Mouse (Mus musculus) forebrain, embryonic 15.5 days (tissue): ENCODE measurements around the gene Parm1. TPM values are rescaled to one million over a fixed set of nuclear protein-coding genes. Genes with fewer than 3 reads are reported as not detected.

Experiments used
- ATAC-seq: fragments of 200-750 bp; cut with Nextera tagmentation; replicated peaks from 2 replicates; pipeline ENCODE4 v1.8.0; 2017; ENCODE audit warnings: mild to moderate bottlenecking, moderate TSS enrichment, moderate library complexity
- H3K27ac ChIP-seq: fragments of 300-500 bp; sonication (generic); replicated peaks from 2 replicates; pipeline ENCODE4 v1.5.1; 2015; ENCODE audit warnings: mild to moderate bottlenecking, inconsistent platforms
- H3K27me3 ChIP-seq: fragments of 300-500 bp; sonication (generic); 2 replicates; pipeline ENCODE4 v1.6.1; 2015; ENCODE audit warnings: inconsistent platforms
- H3K36me3 ChIP-seq: fragments of 300-500 bp; sonication (generic); 2 replicates; pipeline ENCODE4 v1.6.1; 2015; ENCODE audit warnings: mild to moderate bottlenecking, inconsistent platforms
- H3K4me1 ChIP-seq: fragments of 300-500 bp; sonication (generic); 2 replicates; pipeline ENCODE4 v1.6.1; 2015; ENCODE audit warnings: inconsistent platforms
- H3K4me2 ChIP-seq: fragments of 300-500 bp; sonication (generic); replicated peaks from 2 replicates; pipeline ENCODE4 v1.6.1; 2015; ENCODE audit warnings: mild to moderate bottlenecking, inconsistent platforms
- H3K4me3 ChIP-seq: fragments of 300-500 bp; sonication (generic); 2 replicates; pipeline ENCODE4 v1.5.1; 2015; ENCODE audit warnings: mild to moderate bottlenecking, inconsistent platforms
- H3K9ac ChIP-seq: fragments of 300-500 bp; sonication (generic); replicated peaks from 2 replicates; pipeline ENCODE4 v1.6.1; 2015; ENCODE audit warnings: mild to moderate bottlenecking, inconsistent platforms
- H3K9me3 ChIP-seq: fragments of 300-500 bp; sonication (generic); 2 replicates; pipeline ENCODE4 v1.6.1; 2016; ENCODE audit warnings: inconsistent platforms
- WGBS: fragments of 180-500 bp; shearing (Covaris S2); methylation state at CpG from one replicate; pipeline ENCODE4 v1.1.7; 2015; ENCODE audit warnings: mixed read lengths; 5-methylcytosine and 5-hydroxymethylcytosine counted together
- polyA plus RNA-seq: library from polyadenylated mRNA; unstranded; fragments of >200 nt; fragmentation: Nextera tagmentation; extraction: Ambion mirVana; gene quantifications from 2 replicates; pipeline ENCODE4 v1.2.1, GENCODE M21; 2015

Gene Parm1
- polyA plus RNA-seq, 1 experiment from 2014 or later, result 3.5 TPM

DNA sequence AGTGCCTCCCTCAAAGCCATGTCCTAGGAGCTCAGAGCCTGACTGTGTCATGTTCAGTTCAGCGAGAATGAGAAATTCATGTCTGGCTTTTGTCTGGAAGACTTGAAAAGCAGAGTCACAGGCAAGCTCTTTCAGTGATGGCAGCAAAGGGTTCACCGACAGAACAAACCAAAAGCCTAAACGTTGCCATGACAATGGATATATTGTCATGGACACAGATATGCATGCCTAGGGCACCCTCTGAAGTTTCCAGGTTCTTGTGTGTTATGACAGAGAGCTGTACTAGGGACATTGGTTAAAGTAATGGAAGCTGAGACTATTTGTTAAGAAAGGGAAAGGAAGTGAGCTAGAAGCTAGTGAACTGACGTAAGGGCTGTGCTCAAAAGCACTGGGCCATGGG is 149.7 kb downstream of the Parm1 start:
- H3K9me3 ChIP-seq, result no peaks in the 10 kb centered on the region
- H3K36me3 ChIP-seq, result no peaks in the 10 kb centered on the region
- no peak overlapping the region for H3K27ac ChIP-seq
- no peak overlapping the region for H3K4me2 ChIP-seq
- no peak overlapping the region for H3K9ac ChIP-seq
- 59% methylated on average over 4 of the region's 4 CpGs for WGBS
- H3K27me3 ChIP-seq, result no peaks in the 10 kb centered on the region
- no peak for ATAC-seq
- no peak overlapping the region for H3K4me3 ChIP-seq
- no peaks in the 10 kb centered on the region for H3K4me1 ChIP-seq

GRCm38 (mm10) chr5:91669235-91669634 is 151.8 kb downstream of the Parm1 start:
- Histone ChIP-seq H3K9ac (no peak overlapping the region), H3K4me3 (no peak overlapping the region), H3K9me3 (no peaks in the 10 kb centered on the region), H3K4me2 (no peak overlapping the region), H3K27me3 (no peaks in the 10 kb centered on the region), H3K36me3 (no peaks in the 10 kb centered on the region), H3K4me1 (no peaks in the 10 kb centered on the region), H3K27ac (no peak overlapping the region)
- WGBS, result 90% methylated on average over 4 of the region's 4 CpGs
- no peak for ATAC-seq

Other genes starting within 250 kb of the Parm1 start
- 0.13 and 0.14 TPM in 2 replicates for gene Btc, start 114.6 kb upstream of the Parm1 start, polyA plus RNA-seq